Mouse (Mus musculus) layer of hippocampus, adult 2 months (tissue): ENCODE data around the gene Dstyk. TPM values are rescaled to one million over a fixed set of nuclear protein-coding genes. Genes with fewer than 3 reads are reported as not detected.
A peak's percentile ranks its signal among the peaks of the same experiment; 100 is the strongest.

Source experiments
- DNase-seq, 2 experiments: peaks; one replicate each; pipeline ENCODE4 v3.0.0; 2022; ENCODE audit warnings: low spot score in 2 of 2
- H3K27ac ChIP-seq: fragments of 200-600 bp; 2 replicates; pipeline ENCODE4 v1.8.1; 2022
- H3K4me3 ChIP-seq: fragments of 200-600 bp; 2 replicates; pipeline ENCODE4 v1.8.1; 2022; ENCODE audit warnings: mild to moderate bottlenecking
- CTCF ChIP-seq: fragments of 200-600 bp; conservative IDR thresholded peaks from 2 replicates; pipeline ENCODE4 v1.8.1; 2022; ENCODE audit warnings: antibody characterized with exemption, mild to moderate bottlenecking, moderate library complexity
- total RNA-seq, 2 experiments: library from RNA; stranded (reverse); gene quantifications; 2 replicates each; pipeline ENCODE4 v1.2.3; 2021

The Dstyk gene
- total RNA-seq, 2 experiments from 2014 or later, result 49.0 to 50.2 TPM

- TF ChIP-seq CTCF, result no peak
- Histone ChIP-seq H3K4me3 (no peak overlapping the region), H3K27ac (peak overlapping the region; percentile 97)
- DNase-seq, result no peak
These were observed 24.5 kb upstream of the Dstyk start for GRCm38 (mm10) chr1:132392872-132393271.

- no peak overlapping the region for H3K4me3 ChIP-seq
- no peak for DNase-seq
- H3K27ac ChIP-seq, result no peak overlapping the region
- TF ChIP-seq CTCF, result no peak
These were observed 20.6 kb upstream of the Dstyk start for GRCm38 (mm10) chr1:132396705-132397104.

DNA sequence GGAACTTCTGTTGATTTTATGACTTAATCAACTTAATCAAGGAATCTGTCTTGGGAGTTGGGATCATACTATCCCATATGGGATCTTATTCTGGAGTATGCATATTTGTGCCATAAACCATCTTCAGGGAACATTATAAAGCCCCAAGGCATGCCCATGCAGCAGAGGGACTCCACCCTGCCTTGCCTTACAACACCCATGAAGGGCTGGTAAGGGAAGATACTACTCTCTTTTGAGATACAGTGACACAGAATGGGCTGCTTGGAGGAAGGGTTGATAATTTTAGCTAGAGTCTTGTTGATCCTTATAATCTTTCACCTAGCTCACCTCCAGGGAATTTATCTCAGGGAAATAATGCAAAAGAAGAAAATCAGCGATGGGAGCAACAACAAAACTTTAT is 16.8 kb upstream of the Dstyk start:
- TF ChIP-seq CTCF, result no peak
- Histone ChIP-seq H3K4me3 (no peak overlapping the region), H3K27ac (no peak overlapping the region)
- DNase-seq, result no peak

- Histone ChIP-seq H3K4me3 (no peak overlapping the region), H3K27ac (no peak overlapping the region)
- DNase-seq, result no peak
- TF ChIP-seq CTCF, result no peak
These were observed 15.5 kb upstream of the Dstyk start for GRCm38 (mm10) chr1:132401843-132402242.

DNA sequence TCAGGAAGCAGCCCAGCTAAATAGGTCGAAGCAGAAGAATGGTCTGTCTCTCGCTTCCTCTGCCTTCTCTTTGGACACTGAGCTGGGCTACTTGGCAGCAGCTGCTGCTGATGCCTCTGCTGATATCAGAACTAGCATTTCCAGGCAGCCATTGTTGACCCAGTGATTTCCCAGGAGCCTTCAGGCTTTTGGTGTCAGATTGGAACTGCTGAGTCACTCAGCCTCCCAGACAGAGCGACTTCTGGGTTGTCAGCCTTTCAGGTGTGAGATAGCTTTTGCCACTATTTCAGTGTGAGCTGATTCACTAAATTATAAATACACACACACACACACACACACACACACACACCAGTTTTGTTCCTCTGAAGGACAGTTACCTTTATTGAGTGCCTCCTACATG is 6.7 kb upstream of the Dstyk start:
- no peak for TF ChIP-seq CTCF
- no peak overlapping the region for H3K4me3 ChIP-seq
- DNase-seq, result no peak
- H3K27ac ChIP-seq, result no peak overlapping the region

DNA sequence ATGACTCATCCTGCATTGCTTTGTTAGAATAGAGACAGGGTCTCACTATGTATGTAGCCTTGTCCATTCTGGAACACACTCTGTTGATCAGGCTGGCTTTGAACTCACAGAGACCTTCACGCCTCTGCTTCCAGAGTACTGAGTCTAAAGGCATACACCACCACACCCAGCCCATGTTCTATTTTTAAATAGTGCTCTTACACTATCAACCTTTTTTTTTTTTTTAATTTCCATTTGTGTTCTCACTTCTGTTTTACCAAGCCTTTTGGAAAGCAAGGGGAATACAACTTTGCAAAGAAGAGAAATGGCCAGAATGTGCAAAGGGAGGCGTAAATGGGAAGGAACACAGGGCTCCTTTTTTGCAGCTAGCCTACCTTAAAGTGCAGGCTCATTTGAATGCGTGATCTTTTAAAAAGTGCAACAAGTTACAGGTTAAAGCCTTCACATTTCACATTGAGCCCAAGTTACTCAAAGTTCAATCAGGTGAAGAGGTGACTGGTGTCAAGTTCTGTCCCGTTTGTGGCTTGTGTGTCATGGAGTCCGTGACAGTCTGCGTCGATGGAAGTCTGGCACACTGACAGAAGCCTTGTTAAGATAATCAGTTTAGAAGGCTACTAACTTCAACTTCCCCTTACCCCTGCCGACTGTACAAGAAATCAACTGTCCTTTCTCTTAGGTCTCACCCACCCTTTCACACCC is 962 bp upstream of the Dstyk start:
- H3K4me3 ChIP-seq, result peak overlapping the region; percentile 98
- H3K27ac ChIP-seq, result peak overlapping the region; percentile 91
- no peak for DNase-seq
- no peak for TF ChIP-seq CTCF

DNA sequence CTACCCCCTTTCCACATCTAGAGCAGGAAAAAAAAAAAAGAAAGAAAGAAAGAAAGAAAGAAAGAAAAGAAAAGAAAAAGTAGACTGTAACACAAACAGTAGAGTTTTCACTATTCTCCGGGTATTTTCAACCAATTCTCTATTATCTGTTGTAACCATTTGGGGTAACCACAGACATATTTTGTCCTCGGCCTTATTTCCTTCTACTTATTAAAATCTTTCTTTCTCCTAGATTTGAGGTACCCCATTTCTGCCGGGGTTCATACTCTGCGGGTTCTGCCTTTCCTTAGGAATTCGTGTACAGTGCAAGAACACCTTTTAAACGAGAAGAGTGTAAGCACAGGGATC is 438 bp upstream of the Dstyk start:
- peak overlapping the region; percentile 98 for H3K4me3 ChIP-seq
- H3K27ac ChIP-seq, result peak overlapping the region; percentile 91
- TF ChIP-seq CTCF, result no peak
- DNase-seq, result no peak

DNA sequence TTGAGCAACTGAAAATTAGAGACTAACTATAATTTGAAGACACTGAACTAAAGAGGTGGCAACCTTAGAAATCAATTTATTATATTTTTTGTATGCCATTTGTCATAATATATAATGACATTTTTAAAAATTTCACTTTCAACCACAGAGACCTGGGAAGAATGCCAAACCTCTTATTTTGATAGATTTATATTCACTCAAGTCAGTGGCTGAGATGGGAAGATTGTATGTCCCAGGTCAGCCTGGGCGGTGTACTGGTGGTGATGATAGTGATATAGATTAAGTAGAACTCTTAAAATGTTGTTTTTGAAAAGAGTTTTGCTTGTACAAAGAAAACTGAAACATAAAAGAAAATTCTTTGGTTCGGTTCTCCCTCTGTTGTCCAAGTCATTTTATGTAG is 2.9 kb downstream of the Dstyk start:
- peak overlapping the region; percentile 4 for H3K4me3 ChIP-seq
- H3K27ac ChIP-seq, result peak overlapping the region; percentile 25; the same call in 1 of the 2 replicates
- DNase-seq, result no peak
- TF ChIP-seq CTCF, result no peak

DNA sequence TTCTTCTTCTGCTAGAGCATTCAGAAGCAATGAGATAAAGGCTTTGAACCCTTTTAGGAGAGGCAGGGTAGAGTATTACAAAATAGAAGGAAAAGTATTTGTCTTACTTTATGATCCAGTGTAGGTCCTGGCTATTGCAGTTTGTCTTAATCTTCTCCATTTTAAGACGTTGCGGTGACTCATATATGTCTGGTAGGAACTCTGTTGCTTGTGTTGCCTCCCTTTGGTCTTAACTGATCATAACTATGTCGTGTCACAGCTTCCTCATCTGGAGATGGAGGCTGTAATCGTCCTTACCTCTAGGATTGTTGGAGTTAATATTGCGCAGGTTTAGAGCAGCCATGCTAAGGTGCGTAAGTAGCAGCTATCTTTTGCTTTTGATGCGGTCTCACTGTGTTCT is 3.3 kb downstream of the Dstyk start:
- no peak for DNase-seq
- no peak for TF ChIP-seq CTCF
- no peak overlapping the region for H3K4me3 ChIP-seq
- no peak overlapping the region for H3K27ac ChIP-seq

GRCm38 (mm10) chr1:132422912-132423696 is 5.7 kb downstream of the Dstyk start:
- peak; percentile 52 for TF ChIP-seq CTCF
- Histone ChIP-seq H3K4me3 (no peak overlapping the region), H3K27ac (no peak overlapping the region)
- DNase-seq, result no peak

DNA sequence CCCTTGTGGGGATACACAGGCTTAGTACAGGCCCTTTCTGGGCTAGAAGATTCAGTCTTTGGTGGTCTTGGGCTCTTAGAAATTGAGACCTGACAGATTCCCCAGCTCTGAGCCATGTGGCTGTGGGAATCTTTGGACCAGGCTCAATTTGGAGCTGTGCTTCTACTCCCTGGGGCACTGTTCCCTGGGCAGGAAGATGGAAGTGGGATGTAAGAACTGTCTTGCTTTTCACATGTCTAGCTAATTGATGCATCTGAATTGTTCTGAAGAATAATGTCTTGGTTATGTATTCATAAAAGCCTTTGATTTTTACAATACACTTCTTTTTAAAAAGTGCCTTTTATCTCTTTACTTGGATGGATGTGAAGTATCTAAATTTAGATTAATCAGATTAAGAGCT is 8.2 kb downstream of the Dstyk start:
- DNase-seq, result no peak
- Histone ChIP-seq H3K27ac (peak overlapping the region; percentile 47), H3K4me3 (no peak overlapping the region)
- no peak for TF ChIP-seq CTCF

DNA sequence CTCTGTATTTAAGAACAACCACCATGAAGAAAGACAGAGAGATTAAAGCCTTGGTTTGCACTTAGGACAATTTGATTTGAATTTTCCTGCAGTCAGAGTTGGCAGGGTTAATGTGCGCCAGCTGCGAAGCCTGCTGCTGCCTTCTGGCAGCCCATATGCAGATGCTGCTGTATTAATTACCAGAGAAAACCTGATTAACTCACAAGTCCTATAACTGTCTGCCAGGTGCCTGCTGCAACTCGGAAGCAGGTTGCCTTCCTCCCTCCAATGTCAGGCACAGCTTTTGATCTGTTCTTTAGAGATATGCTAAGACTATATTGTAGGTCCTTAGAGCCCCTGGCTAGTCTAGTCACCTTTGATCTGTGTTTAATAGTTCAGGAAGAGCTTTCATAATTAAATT is 13.5 kb downstream of the Dstyk start:
- peak in 1 of 2 experiments; percentile 27 for DNase-seq
- TF ChIP-seq CTCF, result no peak
- Histone ChIP-seq H3K27ac (peak overlapping the region; percentile 53), H3K4me3 (no peak overlapping the region)

DNA sequence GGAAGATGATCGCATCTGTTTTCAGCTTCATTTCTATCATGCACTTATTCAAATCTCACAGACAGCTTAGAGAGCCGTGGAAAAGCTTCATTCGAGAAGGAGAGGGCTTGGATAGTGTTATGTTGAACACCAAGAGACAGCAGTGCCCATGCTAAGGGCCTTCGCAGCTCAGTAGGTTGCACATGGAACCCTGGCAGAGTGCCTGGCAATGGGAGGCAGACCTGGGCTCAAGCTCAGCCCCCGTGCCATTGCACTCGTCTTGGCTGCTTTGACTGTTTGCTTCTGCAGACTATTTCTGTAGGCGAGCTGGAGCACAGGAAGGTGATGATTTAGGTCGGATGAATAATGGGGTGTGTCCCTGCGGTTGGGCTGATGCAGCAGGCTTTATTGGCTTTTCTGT is 14.4 kb downstream of the Dstyk start:
- no peak for TF ChIP-seq CTCF

GRCm38 (mm10) chr1:132433349-132433748 is 16.0 kb downstream of the Dstyk start:
- Histone ChIP-seq H3K4me3 (no peak overlapping the region), H3K27ac (no peak overlapping the region)
- DNase-seq, result no peak

More for the DNA sequence above, 14.4 kb downstream of the Dstyk start:
- peak in 1 of 2 experiments; percentile 41 for DNase-seq
- Histone ChIP-seq H3K4me3 (no peak overlapping the region; the same call in 1 of the 2 replicates), H3K27ac (peak overlapping the region; percentile 53)

More at GRCm38 (mm10) chr1:132433349-132433748, 16.0 kb downstream of the Dstyk start:
- no peak for TF ChIP-seq CTCF
